Mouse (Mus musculus) liver, embryonic 11.5 days (tissue): ENCODE data around the gene Tanc1. TPM values are rescaled to one million over a fixed set of nuclear protein-coding genes. Genes with fewer than 3 reads are reported as not detected.

ENCODE experiments used
- ATAC-seq: fragments of 200-750 bp; cut with Nextera tagmentation; replicated peaks from 2 replicates; pipeline ENCODE4 v1.8.0; 2017; ENCODE audit warnings: moderate number of reproducible peaks, mild to moderate bottlenecking, moderate TSS enrichment, moderate library complexity; ENCODE audit not compliant: low FRiP score
- DNase-seq: peaks from one replicate; pipeline ENCODE4 v3.0.0-alpha.2; 2017; ENCODE audit warnings: low spot score
- H3K27ac ChIP-seq: fragments of 300-500 bp; sonication (generic); 2 replicates; pipeline ENCODE4 v1.5.1; 2014; ENCODE audit warnings: mild to moderate bottlenecking, low read depth, low read length, control low read depth
- H3K27me3 ChIP-seq: fragments of 300-500 bp; sonication (generic); replicated peaks from 2 replicates; pipeline ENCODE4 v1.6.1; 2014; ENCODE audit warnings: low read length, mixed read lengths; ENCODE audit not compliant: control insufficient read depth, insufficient read depth
- H3K36me3 ChIP-seq: fragments of 300-500 bp; sonication (generic); 2 replicates; pipeline ENCODE4 v1.6.1; 2014; ENCODE audit warnings: mild to moderate bottlenecking, low read length, moderate library complexity, mixed read lengths; ENCODE audit not compliant: control insufficient read depth, insufficient read depth
- H3K4me1 ChIP-seq: fragments of 300-500 bp; sonication (generic); replicated peaks from 2 replicates; pipeline ENCODE4 v1.6.1; 2014; ENCODE audit warnings: low read length, mixed read lengths; ENCODE audit not compliant: control insufficient read depth, insufficient read depth
- H3K4me2 ChIP-seq: fragments of 300-500 bp; sonication (generic); 2 replicates; pipeline ENCODE4 v1.6.1; 2014; ENCODE audit warnings: mild to moderate bottlenecking, control low read depth, moderate library complexity
- H3K4me3 ChIP-seq: fragments of 300-500 bp; sonication (generic); 2 replicates; pipeline ENCODE4 v1.5.1; 2014; ENCODE audit warnings: low read depth, low read length, control low read depth
- H3K9ac ChIP-seq: fragments of 300-500 bp; sonication (generic); 2 replicates; pipeline ENCODE4 v1.6.1; 2014; ENCODE audit warnings: low read depth, low read length, control low read depth
- H3K9me3 ChIP-seq: fragments of 300-500 bp; sonication (generic); 2 replicates; pipeline ENCODE4 v1.6.1; 2016; ENCODE audit warnings: low read length, inconsistent platforms, mixed read lengths; ENCODE audit not compliant: control insufficient read depth
- WGBS: fragments of 180-500 bp; shearing (Covaris S2); extraction: QIAGEN DNeasy Blood & Tissue Kit; methylation state at CpG from one replicate; pipeline ENCODE4 v1.1.7; 2014; 5-methylcytosine and 5-hydroxymethylcytosine counted together
- polyA plus RNA-seq: library from polyadenylated mRNA; unstranded; fragments of >200 nt; fragmentation: Nextera tagmentation; extraction: Ambion mirVana; gene quantifications from 2 replicates; pipeline ENCODE4 v1.2.1, GENCODE M21; 2014

The Tanc1 gene
- polyA plus RNA-seq, 1 experiment from 2014 or later, result 12.5 TPM

- Histone ChIP-seq H3K9me3 (no peaks in the 10 kb centered on the region), H3K4me2 (no peak overlapping the region), H3K36me3 (no peaks in the 10 kb centered on the region), H3K4me3 (no peak overlapping the region), H3K9ac (no peak overlapping the region), H3K27me3 (no peaks in the 10 kb centered on the region), H3K4me1 (no peaks in the 10 kb centered on the region), H3K27ac (no peak overlapping the region)
- 81% methylated on average over 5 of the region's 5 CpGs for WGBS
- ATAC-seq, result no peak
- DNase-seq, result no peak
These were observed 121.6 kb downstream of the Tanc1 start for GRCm38 (mm10) chr2:59733410-59733809.

GRCm38 (mm10) chr2:59736401-59736898 lies 124.6 kb downstream of the Tanc1 start:
- no peak overlapping the region for H3K4me3 ChIP-seq
- no peak overlapping the region for H3K9ac ChIP-seq
- H3K36me3 ChIP-seq, result no peaks in the 10 kb centered on the region
- DNase-seq (no peak), ATAC-seq (no peak)
- H3K27ac ChIP-seq, result no peak overlapping the region
- no peak overlapping the region for H3K4me2 ChIP-seq
- WGBS, result 76% methylated on average over 10 of the region's 10 CpGs
- H3K9me3 ChIP-seq, result no peaks in the 10 kb centered on the region
- no peaks in the 10 kb centered on the region for H3K27me3 ChIP-seq
- H3K4me1 ChIP-seq, result peaks cover under 1% of the 10 kb centered on the region; the same call in 1 of the 2 replicates

GRCm38 (mm10) chr2:59737368-59737767 lies 125.5 kb downstream of the Tanc1 start:
- H3K27ac ChIP-seq, result no peak overlapping the region
- ATAC-seq (no peak), DNase-seq (no peak)
- no peak overlapping the region for H3K9ac ChIP-seq
- no peaks in the 10 kb centered on the region for H3K9me3 ChIP-seq
- no peaks in the 10 kb centered on the region for H3K27me3 ChIP-seq
- no peak overlapping the region for H3K4me2 ChIP-seq
- no peak overlapping the region for H3K4me3 ChIP-seq
- WGBS, result 79% methylated on average over 6 of the region's 6 CpGs
- H3K4me1 ChIP-seq, result peaks cover 8% of the 10 kb centered on the region
- H3K36me3 ChIP-seq, result no peaks in the 10 kb centered on the region

GRCm38 (mm10) chr2:59738356-59738755 lies 126.5 kb downstream of the Tanc1 start:
- H3K9me3 ChIP-seq, result no peaks in the 10 kb centered on the region
- no peak for ATAC-seq
- H3K27me3 ChIP-seq, result no peaks in the 10 kb centered on the region
- no peak overlapping the region for H3K9ac ChIP-seq
- no peak overlapping the region for H3K4me2 ChIP-seq
- DNase-seq, result no peak
- peaks cover 8% of the 10 kb centered on the region for H3K4me1 ChIP-seq
- no peak overlapping the region for H3K27ac ChIP-seq
- H3K4me3 ChIP-seq, result no peak overlapping the region
- no peaks in the 10 kb centered on the region for H3K36me3 ChIP-seq
- WGBS, result 88% methylated on average over 5 of the region's 5 CpGs

GRCm38 (mm10) chr2:59739036-59739435 lies 127.2 kb downstream of the Tanc1 start:
- WGBS, result 87% methylated on average over 8 of the region's 8 CpGs
- Histone ChIP-seq H3K4me2 (no peak overlapping the region), H3K27me3 (no peaks in the 10 kb centered on the region), H3K4me3 (no peak overlapping the region), H3K9me3 (no peaks in the 10 kb centered on the region), H3K9ac (no peak overlapping the region), H3K36me3 (no peaks in the 10 kb centered on the region), H3K27ac (no peak overlapping the region), H3K4me1 (peaks cover 8% of the 10 kb centered on the region)
- DNase-seq (no peak), ATAC-seq (no peak)

- H3K27ac ChIP-seq, result no peak overlapping the region
- H3K4me1 ChIP-seq, result peaks cover 11% of the 10 kb centered on the region
- no peaks in the 10 kb centered on the region for H3K9me3 ChIP-seq
- no peak overlapping the region for H3K9ac ChIP-seq
- WGBS, result 70% methylated on average over 12 of the region's 12 CpGs
- DNase-seq (no peak), ATAC-seq (no peak)
- H3K27me3 ChIP-seq, result no peaks in the 10 kb centered on the region
- no peak overlapping the region for H3K4me2 ChIP-seq
- no peaks in the 10 kb centered on the region for H3K36me3 ChIP-seq
- H3K4me3 ChIP-seq, result no peak overlapping the region
These were observed 130.8 kb downstream of the Tanc1 start for GRCm38 (mm10) chr2:59742500-59743116.

GRCm38 (mm10) chr2:59745428-59745827 lies 133.6 kb downstream of the Tanc1 start:
- no peak for DNase-seq
- Histone ChIP-seq H3K4me1 (peaks cover 11% of the 10 kb centered on the region), H3K36me3 (no peaks in the 10 kb centered on the region), H3K4me3 (no peak overlapping the region), H3K9me3 (no peaks in the 10 kb centered on the region), H3K4me2 (no peak overlapping the region), H3K9ac (no peak overlapping the region), H3K27me3 (no peaks in the 10 kb centered on the region), H3K27ac (no peak overlapping the region)
- no peak for ATAC-seq
- 32% methylated on average over 6 of the region's 6 CpGs for WGBS

GRCm38 (mm10) chr2:59746070-59746469 lies 134.2 kb downstream of the Tanc1 start:
- Histone ChIP-seq H3K9ac (no peak overlapping the region), H3K36me3 (no peaks in the 10 kb centered on the region), H3K27me3 (no peaks in the 10 kb centered on the region), H3K27ac (no peak overlapping the region), H3K4me1 (peaks cover 11% of the 10 kb centered on the region), H3K4me3 (no peak overlapping the region), H3K9me3 (no peaks in the 10 kb centered on the region), H3K4me2 (no peak overlapping the region)
- no peak for DNase-seq
- WGBS, result 64% methylated on average over 9 of the region's 9 CpGs
- 0 out of 2 replicates have a peak, but pooled peaks have one; percentile 29 for ATAC-seq

- H3K9me3 ChIP-seq, result no peaks in the 10 kb centered on the region
These were observed 135.9 kb downstream of the Tanc1 start for GRCm38 (mm10) chr2:59747757-59748156.

More at GRCm38 (mm10) chr2:59747757-59748156, 135.9 kb downstream of the Tanc1 start:
- no peak overlapping the region for H3K4me3 ChIP-seq
- WGBS, result 90% methylated on average over 9 of the region's 9 CpGs
- no peak overlapping the region for H3K4me2 ChIP-seq
- no peak overlapping the region for H3K9ac ChIP-seq
- ATAC-seq (no peak), DNase-seq (no peak)
- H3K27ac ChIP-seq, result no peak overlapping the region
- no peaks in the 10 kb centered on the region for H3K36me3 ChIP-seq
- H3K27me3 ChIP-seq, result no peaks in the 10 kb centered on the region
- peaks cover 3% of the 10 kb centered on the region for H3K4me1 ChIP-seq
